ENCODE assay signal across 8 mouse cellular contexts in the genomic region with DNA sequence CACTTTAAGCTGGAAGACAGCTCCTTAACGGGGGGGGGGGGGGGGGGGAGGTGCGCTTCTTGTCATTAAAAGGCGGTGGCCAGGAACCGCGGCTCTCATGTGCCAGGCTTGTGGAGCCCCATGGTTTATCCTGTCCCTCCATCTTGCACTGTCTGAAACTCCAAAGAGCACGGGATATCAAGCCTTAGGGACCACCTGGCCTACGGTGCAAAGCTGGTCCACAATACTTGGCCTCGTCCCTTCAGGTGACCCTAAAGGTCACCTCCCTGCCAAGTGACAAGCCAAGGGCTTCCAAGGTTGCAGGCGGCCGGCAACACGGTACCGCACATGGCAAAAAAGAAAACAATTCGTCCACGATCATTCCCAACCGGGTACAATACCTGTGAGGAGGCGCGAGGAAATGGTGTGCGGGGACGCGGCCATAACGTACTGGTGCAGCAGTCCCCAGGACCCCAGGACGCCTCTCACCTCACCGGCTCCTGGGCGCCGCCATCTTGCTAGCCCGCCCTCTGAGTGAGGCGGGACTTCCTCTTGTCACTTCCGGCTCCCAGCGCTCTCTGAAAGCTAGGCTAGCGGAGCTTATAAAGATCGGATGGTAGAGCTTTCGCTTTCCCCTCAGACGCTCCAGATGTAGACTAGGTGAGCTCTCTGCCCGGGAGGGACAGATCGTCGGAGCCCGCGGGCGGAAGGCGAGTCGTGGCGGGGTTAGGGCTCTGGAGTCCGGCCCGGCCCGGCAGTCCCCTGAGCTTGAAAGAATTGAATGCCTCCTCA. TPM values are rescaled to one million over a fixed set of nuclear protein-coding genes. Genes with fewer than 3 reads are reported as not detected.
DNase-seq lines count a peak whose midpoint lies in the region; ATAC-seq and TF ChIP-seq lines count a peak whose summit lies in the region.

Cox10 (minus strand) TSS at position 513 of the 771 bp plus-strand sequence.

- H3K27ac ChIP-seq in heart, embryonic 11.5 days (ENCODE audit: low read depth, low read length): peak within 1 kb of the TSS; percentile 89
- H3K27ac ChIP-seq in kidney, embryonic 16.5 days (ENCODE audit: low read length): peak within 1 kb of the TSS; percentile 94
- peak within 1 kb of the TSS; percentile 75 for H3K27ac ChIP-seq in liver, adult 2 months (replicated peaks; ENCODE audit: insufficient read depth, low read depth, low read length)

- no peak for TF ChIP-seq CTCF in liver, adult 2 months (IDR thresholded peaks at IDR 0.05; ENCODE audit: low read depth, low read length)

- ATAC-seq in erythroblast, adult 5-6 weeks (replicated peaks; ENCODE audit: low FRiP score, poor library complexity, severe bottlenecking): peak; percentile 98
- peak; percentile 86 for ATAC-seq in heart, embryonic 11.5 days (replicated peaks; ENCODE audit: insufficient number of reproducible peaks, low FRiP score, low TSS enrichment)
- peak; percentile 94 for ATAC-seq in kidney, embryonic 16.5 days (ENCODE audit: low FRiP score, low TSS enrichment)

- 0 out of 2 replicates have a peak, but pooled peaks have one; percentile 39 for TF ChIP-seq POLR2A in liver, adult 2 months (IDR thresholded peaks at IDR 0.05; ENCODE audit: extremely low read depth, insufficient read depth, low read length)
- TF ChIP-seq POLR2A in myocyte (IDR thresholded peaks at IDR 0.05; ENCODE audit: insufficient read length, low read depth): peak; percentile 83

- H3K4me2 ChIP-seq in heart, embryonic 11.5 days: peak within 1 kb of the TSS; percentile 81
- H3K4me2 ChIP-seq in kidney, embryonic 16.5 days (replicated peaks; ENCODE audit: low read depth, low read length): peak within 1 kb of the TSS; percentile 72
- peak within 1 kb of the TSS; percentile 83 for H3K4me2 ChIP-seq in myocyte (ENCODE audit: low read depth)

- under 1% methylated on average over 44 of the region's 45 CpGs for WGBS in heart, embryonic 11.5 days (ENCODE audit: insufficient replicate concordance)
- WGBS in kidney, embryonic 16.5 days: under 1% methylated on average over 43 of the region's 45 CpGs
- WGBS in liver, adult 2 months: under 1% methylated on average over 45 of the region's 45 CpGs

- DNase-seq in B cell, adult 2 months: peak; percentile 90 to 92
- DNase-seq in brain, adult 2 months (ENCODE audit: low read depth, low spot score): peak; percentile 92
- DNase-seq in liver, adult 2 months (ENCODE audit: extremely low read depth, low read depth, low spot score): peak; percentile 85
- peak; percentile 90 for DNase-seq in splenic B cell, adult 2 months (ENCODE audit: low read depth, low spot score)

- H3K4me1 ChIP-seq in heart, embryonic 11.5 days (ENCODE audit: control insufficient read depth, insufficient read depth, low read length): peaks cover 12% of the 10 kb centered on the region
- H3K4me1 ChIP-seq in kidney, embryonic 16.5 days (ENCODE audit: insufficient read depth, low read length): peaks cover 10% of the 10 kb centered on the region
- no peaks in the 10 kb centered on the region for H3K4me1 ChIP-seq in liver, adult 2 months (ENCODE audit: control insufficient read depth, insufficient read depth, low read length)

- H3K79me2 ChIP-seq in liver, adult 2 months (ENCODE audit: control insufficient read depth, insufficient read depth, low read length): no peaks in the 10 kb centered on the region; the same call in 1 of the 2 replicates
- peaks cover 36% of the 10 kb centered on the region for H3K79me2 ChIP-seq in myocyte (ENCODE audit: control insufficient read depth, insufficient read depth)

- H3K4me3 ChIP-seq in heart, embryonic 11.5 days (ENCODE audit: low read depth, low read length): peak within 1 kb of the TSS; percentile 89
- peak within 1 kb of the TSS; percentile 74 for H3K4me3 ChIP-seq in kidney, embryonic 16.5 days (ENCODE audit: low read length)
- H3K4me3 ChIP-seq in liver, adult 2 months (ENCODE audit: insufficient read depth, low read depth, low read length): peak within 1 kb of the TSS; percentile 78
- peak within 1 kb of the TSS; percentile 89 for H3K4me3 ChIP-seq in myocyte

- H3K9me3 ChIP-seq in heart, embryonic 11.5 days (replicated peaks; ENCODE audit: control insufficient read depth, low read length): no peaks in the 10 kb centered on the region
- H3K9me3 ChIP-seq in kidney, embryonic 16.5 days (ENCODE audit: low read length): 0 out of 2 replicates have a peak, but pooled peaks cover 3% of the 10 kb centered on the region

- H3K9ac ChIP-seq in heart, embryonic 11.5 days (ENCODE audit: low read depth, low read length): peak within 1 kb of the TSS; percentile 92
- H3K9ac ChIP-seq in kidney, embryonic 16.5 days (replicated peaks; ENCODE audit: low read length): peak within 1 kb of the TSS; percentile 90
- H3K9ac ChIP-seq in liver, adult 2 months (ENCODE audit: low read depth, low read length): peak within 1 kb of the TSS; percentile 73

- H3K27me3 ChIP-seq in heart, embryonic 11.5 days (ENCODE audit: control insufficient read depth, insufficient read depth, low read length): no peaks in the 10 kb centered on the region
- H3K27me3 ChIP-seq in kidney, embryonic 16.5 days (ENCODE audit: insufficient read depth, low read length): no peaks in the 10 kb centered on the region
- H3K27me3 ChIP-seq in liver, adult 2 months (ENCODE audit: control insufficient read depth, insufficient read depth, low read length): no peaks in the 10 kb centered on the region
- H3K27me3 ChIP-seq in myocyte (ENCODE audit: control insufficient read depth, insufficient read depth, insufficient read length): no peaks in the 10 kb centered on the region
- H3K27me3 ChIP-seq in splenic B cell, adult 2 months (ENCODE audit: control insufficient read depth, insufficient read depth, low read length, poor library complexity, severe bottlenecking): no peaks in the 10 kb centered on the region

- peak within 1 kb of the TSS; percentile 55 for H3ac ChIP-seq in myocyte (ENCODE audit: control insufficient read depth, insufficient read length)

- 0 out of 2 replicates have a peak, but pooled peaks cover 2% of the 10 kb centered on the region for H3K36me3 ChIP-seq in heart, embryonic 11.5 days (ENCODE audit: control insufficient read depth, insufficient read depth, low read length)
- H3K36me3 ChIP-seq in kidney, embryonic 16.5 days (ENCODE audit: insufficient read depth, low read length): peaks cover 3% of the 10 kb centered on the region
- H3K36me3 ChIP-seq in liver, adult 2 months (ENCODE audit: control insufficient read depth, insufficient read depth, low read length): peaks cover 3% of the 10 kb centered on the region; the same call in 1 of the 2 replicates
- H3K36me3 ChIP-seq in myocyte (ENCODE audit: control insufficient read depth, insufficient read depth): no peaks in the 10 kb centered on the region
- no peaks in the 10 kb centered on the region for H3K36me3 ChIP-seq in splenic B cell, adult 2 months (ENCODE audit: control insufficient read depth, insufficient read depth, low read length, poor library complexity, severe bottlenecking)

TF ChIP-seq in myocyte, 11 proteins besides CTCF, POLR2A, EP300 and RAD21:
- no peak for TF ChIP-seq SRF (IDR thresholded peaks at IDR 0.05; ENCODE audit: control insufficient read depth, insufficient read length, low read depth)
- peak; percentile 5 for TF ChIP-seq E2F4 (IDR thresholded peaks at IDR 0.05; ENCODE audit: insufficient read depth)
- no peak for TF ChIP-seq MAX (IDR thresholded peaks at IDR 0.05; ENCODE audit: low read depth)
- TF ChIP-seq REST (IDR thresholded peaks at IDR 0.05; ENCODE audit: insufficient read depth, insufficient read length): no peak
- no peak for TF ChIP-seq USF1 (IDR thresholded peaks at IDR 0.05; ENCODE audit: low read depth)
- no peak for TF ChIP-seq TCF12 (IDR thresholded peaks at IDR 0.05; ENCODE audit: insufficient read depth, poor library complexity, severe bottlenecking)
- no peak for TF ChIP-seq MYOG (IDR thresholded peaks at IDR 0.05; ENCODE audit: control insufficient read depth in 1 of 3, insufficient read depth in 1 of 3, insufficient read length in 2 of 3, low read depth in 2 of 3)
- no peak for TF ChIP-seq MYOD1 (IDR thresholded peaks at IDR 0.05; ENCODE audit: control insufficient read depth in 1 of 3, insufficient read length in 2 of 3, low read depth in 2 of 3)
- no peak for TF ChIP-seq TCF3 (IDR thresholded peaks at IDR 0.05; ENCODE audit: insufficient read length, low read depth)
- TF ChIP-seq CEBPB (IDR thresholded peaks at IDR 0.05; ENCODE audit: insufficient read depth, poor library complexity, severe bottlenecking): no peak
- peak; percentile 86 for TF ChIP-seq POLR2AphosphoS2 (IDR thresholded peaks at IDR 0.05; ENCODE audit: insufficient read length, low read depth)

RNA-seq across cellular contexts. Expression of gene Cox10, which starts in this region (rescaled TPM):
- total RNA-seq in erythroblast, adult 5-6 weeks (2015; ENCODE audit: low replicate concordance): 2.7 and 3.1 TPM in 2 replicates
- 1.7 and 4.2 TPM in 2 replicates for total RNA-seq in erythroblast, adult 5-6 weeks (2017; ENCODE audit: low replicate concordance)
- 33.7 and 35.2 TPM in 2 replicates for polyA plus RNA-seq in heart, embryonic 11.5 days (2014; fragmentation: Nextera tagmentation; extraction: Ambion mirVana)
- 29.3 and 30.9 TPM in 2 replicates for polyA plus RNA-seq in kidney, embryonic 16.5 days (2015; fragmentation: Nextera tagmentation; extraction: Ambion mirVana)
- 4.0 and 4.8 TPM in 2 replicates for total RNA-seq in liver, adult 2 months (2014; rRNA removed)
- 11.5 and 12.9 TPM in 2 replicates for polyA plus RNA-seq in liver, adult 2 months (2012; rRNA removed)
- 17.3 TPM for polyA plus RNA-seq in myocyte (2012; fragmentation: generic; extraction: Trizol)

Comparison
In these comparisons a context has a peak if more than half of its experiments do, and no peak if none do; other contexts are left out.
1. Peak in every context shown above with its lines: DNase-seq, ATAC-seq, H3K4me3 ChIP-seq and H3K27ac ChIP-seq.